Mouse (Mus musculus): ENCODE measurements around the gene Megf8.
A peak's percentile ranks its signal among the peaks of the same experiment; 100 is the strongest.
"Not testable (repeated sequence)": the region's sequence is repeated elsewhere in the genome, so short reads cannot be mapped to it uniquely, and the experiment has no call there.

The Megf8 gene

DNA sequence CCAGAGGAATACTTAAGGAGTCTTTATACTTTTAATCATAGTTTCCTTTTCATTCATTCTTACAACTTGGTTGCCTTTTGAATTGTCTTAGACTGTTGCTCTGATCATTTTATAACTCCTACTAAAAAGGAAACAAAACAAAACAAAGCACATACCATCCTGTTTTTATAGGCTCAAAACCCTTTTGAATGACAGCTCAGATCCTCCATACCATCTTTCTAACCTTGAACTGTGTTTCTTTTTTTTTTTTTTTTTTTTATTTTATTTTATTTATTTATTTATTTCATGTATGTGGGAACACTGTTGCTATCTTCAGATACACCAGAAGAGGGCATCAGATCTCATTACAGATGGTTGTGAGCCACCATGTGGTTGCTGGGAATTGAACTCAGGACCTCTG, 82.1 kb downstream of the Megf8 start:
- not testable (repeated sequence) for DNase-seq (ENCODE audit: low read depth, low spot score)

DNA sequence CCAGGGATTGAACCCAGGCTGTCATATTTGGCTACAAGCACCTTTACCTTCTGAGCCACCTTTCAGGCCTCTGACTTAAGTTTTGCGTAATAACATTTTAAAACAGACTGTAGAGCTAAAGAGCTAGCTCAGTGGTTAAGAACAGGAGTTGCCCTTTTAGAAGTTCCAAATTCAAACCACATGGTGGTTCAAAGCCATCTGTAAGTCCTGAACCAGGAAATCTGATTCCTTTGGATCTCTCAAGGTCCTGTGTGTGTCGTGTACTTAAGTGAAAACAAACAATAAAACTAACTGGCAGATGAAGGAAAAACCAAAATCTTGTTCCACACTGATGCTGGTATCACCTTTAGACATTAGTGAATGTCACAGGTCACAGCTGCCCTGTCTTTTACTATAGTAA, 84.6 kb downstream of the Megf8 start:
- no peak for DNase-seq (ENCODE audit: low read depth, low spot score)

DNA sequence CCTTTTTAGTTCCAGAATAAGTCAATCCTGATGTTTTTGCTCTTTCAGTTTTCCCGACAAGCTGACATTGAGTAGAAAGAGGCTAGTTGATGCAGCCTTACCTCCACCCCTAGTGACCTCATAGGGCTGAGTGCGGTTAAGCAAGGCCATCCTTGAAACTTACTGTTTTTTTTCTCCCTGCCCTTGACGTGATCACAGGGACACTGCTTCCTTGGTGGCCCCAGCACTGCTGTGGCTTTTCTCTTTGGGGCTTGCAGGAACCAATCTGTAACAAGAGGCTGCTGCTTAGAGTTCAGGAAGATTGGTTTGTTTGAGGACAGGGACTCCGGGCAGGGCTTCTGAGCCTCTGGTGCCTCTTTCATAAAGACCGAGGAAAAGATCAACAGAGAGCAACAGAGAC, 85.0 kb downstream of the Megf8 start:
- no peak for DNase-seq (ENCODE audit: low read depth, low spot score)

DNA sequence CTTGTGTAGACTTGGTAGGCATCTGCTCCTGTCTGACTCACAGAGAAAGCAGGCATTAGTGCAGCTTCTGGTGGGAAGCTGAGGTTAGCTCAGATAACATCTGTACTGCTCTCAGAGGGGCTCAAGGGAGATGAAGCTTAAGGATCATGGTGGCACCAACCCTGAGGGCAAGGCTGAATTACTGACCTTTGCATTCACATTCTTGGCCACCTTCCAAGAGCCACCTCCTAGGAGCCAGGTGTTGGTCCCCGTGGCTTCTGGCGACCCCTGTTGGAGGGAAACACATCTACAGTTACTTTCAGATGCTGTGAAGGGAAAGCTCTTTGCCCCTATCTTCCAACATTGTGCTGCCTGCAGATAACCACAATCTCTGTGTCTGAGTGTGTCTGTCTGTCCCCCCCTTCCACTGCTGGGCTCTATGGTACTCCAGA, 85.7 kb downstream of the Megf8 start:
- peak; percentile 74 for DNase-seq (ENCODE audit: low read depth, low spot score)

DNA sequence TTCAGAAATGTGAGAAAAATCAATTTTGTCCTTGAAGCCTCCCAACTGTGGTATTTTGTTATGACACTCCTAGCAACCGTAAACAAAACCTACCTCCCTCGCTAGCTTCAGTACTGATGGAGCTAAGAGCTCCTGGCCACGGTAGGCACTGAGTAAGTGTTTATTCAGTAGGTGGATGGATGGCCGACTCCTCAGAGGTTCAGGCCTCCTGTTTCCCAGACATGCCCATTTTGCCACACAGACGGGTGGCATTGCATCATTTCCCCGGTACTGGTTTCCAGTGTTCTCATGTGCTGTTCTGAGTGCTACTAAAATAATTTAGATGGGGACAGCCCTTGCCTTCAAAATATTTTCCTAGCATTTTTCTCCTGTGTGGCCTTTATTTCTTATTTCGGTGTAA, 89.5 kb downstream of the Megf8 start:
- DNase-seq (ENCODE audit: low read depth, low spot score), result no peak

DNA sequence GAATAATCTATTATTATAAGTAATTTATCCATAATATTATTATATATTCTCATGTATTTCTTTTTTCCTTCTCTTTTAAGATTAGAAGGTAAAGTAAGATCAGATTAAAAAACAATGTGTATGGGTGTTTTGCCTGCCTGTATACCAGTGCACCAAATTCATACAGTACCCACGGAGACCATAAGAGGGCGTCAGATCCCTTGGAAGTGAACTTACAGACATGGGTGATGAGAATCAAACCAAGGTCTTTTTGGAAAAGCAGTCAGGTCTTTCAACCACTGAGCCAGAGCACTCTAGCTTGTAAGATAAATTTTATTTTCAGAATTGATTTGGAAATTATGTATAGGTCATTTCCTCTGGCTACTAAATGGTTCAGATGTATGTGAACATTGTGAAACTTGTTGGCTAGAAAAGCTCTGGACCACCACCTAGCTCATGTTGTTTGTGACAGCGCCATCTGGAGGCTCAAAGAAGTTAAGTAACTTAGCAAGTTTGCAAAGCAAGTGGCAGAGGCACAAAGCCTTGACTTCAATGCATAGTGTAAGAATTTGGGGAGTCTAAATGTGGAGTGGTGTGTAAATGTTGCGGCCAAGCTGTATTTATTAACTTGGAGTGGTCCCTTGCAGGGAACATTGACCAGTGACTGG, 92.3 kb downstream of the Megf8 start:
- no peak for DNase-seq (ENCODE audit: low read depth, low spot score)

DNA sequence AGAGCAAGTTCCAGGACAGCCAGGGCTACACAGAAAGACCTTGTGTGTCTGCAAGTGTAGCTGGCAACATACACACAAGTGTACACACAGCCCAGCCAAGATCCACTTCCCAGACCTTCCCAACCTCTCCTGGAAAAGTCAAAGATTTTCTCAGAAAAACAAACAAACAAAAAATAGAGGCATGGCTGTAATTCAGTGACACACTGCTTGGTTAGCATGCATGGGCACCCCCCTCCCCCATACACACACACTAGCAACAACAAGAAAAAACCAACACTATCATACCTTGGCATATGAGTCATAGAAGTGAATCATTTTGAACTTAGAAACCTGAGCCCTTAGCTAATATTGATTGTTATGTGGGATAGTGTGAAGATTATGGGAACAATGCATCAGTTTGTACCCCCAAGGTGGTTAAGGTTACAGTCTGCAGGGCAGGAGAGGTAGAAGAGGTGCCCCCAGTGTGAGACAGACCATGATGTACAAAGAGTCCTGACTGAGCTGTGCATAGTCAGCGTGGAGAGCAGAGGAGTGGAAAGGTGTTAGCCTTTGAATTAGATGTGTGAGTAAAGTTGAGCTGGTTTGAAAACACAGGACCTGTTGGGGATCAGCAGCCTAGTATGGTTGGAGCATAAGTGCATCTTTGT, 94.1 kb downstream of the Megf8 start:
- DNase-seq (ENCODE audit: low read depth, low spot score), result no peak

DNA sequence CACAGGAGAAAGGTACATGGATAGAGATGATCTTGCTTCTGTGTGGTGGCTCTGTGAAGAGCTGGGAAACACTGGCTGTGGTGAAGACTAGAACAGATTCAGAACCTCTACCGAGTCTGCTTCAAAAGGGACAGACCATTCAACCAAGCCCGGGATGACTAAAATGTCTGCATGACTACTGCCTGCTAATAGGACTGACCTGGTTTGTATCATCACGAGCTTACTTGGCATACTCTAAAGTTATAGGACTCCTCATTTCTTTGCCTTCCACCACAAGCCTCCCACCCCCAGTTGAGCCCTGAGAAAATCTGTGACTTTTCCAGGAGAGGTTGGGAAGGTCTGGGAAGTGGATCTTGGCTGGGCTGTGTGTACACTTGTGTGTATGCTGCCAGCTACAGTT, 94.9 kb downstream of the Megf8 start:
- no peak for DNase-seq (ENCODE audit: low read depth, low spot score)

DNA sequence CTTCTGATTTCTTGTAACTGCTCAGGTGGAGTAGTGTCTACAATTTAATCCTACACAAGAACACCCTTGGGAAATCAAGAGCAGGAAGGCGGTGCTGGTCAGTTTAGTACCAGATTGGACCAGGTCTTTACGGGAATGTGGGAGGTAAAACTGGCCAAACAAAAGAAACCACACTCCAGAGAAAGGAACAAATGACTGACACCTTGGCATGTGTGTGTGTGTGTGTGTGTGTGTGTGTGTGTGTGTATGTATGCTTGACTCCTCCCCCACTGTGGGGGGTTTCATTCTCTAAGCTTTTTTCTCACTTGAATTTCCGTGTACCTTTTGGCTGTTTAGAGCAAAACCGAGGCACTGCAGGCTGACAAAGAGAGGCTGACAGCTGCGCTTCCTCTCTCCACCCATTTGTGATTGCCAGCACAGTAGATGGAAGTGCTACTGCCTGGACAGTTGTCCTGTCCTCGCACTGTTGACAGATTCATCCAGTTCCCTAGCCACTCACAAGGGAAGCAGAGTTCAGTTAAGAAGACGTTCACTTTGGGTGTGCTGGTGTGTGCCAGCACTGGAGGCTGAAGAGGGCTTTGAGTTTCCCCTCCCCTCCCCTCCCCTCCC, 96.0 kb downstream of the Megf8 start, which contains the start of gene Cxcl17:
Gene Cxcl17 (minus strand): TSS at position 54 of the 609 bp plus-strand sequence.
- no peak for DNase-seq (ENCODE audit: low read depth, low spot score)

Measured in skeletal muscle tissue, adult 2 months (tissue).